In genomic region chr11:57650867-57651266, GRCm38 (mm10) we compare ENCODE assay signal across 10 mouse cellular contexts. TPM values are rescaled to one million over a fixed set of nuclear protein-coding genes. Genes with fewer than 3 reads are reported as not detected.
DNase-seq lines count a peak whose midpoint lies in the region; ATAC-seq and TF ChIP-seq lines count a peak whose summit lies in the region.
"Had no signal": no experiment of that assay in that cellular context is flagged by ENCODE, and none has a peak within 500 bp of the region (broad histone marks: within the 10 kb centered on the region; RNA-seq: fewer than 3 reads in every experiment).

No protein-coding gene starts in this region.

- no peaks in the 10 kb centered on the region for H3K36me3 ChIP-seq in hindbrain, embryonic 13.5 days
- no peaks in the 10 kb centered on the region for H3K36me3 ChIP-seq in hindbrain, embryonic 14.5 days (replicated peaks; ENCODE audit: control insufficient read depth, insufficient read depth)
- H3K36me3 ChIP-seq in ES-Bruce4 (ENCODE audit: control insufficient read depth, insufficient read depth, low read length, poor library complexity, severe bottlenecking) (no peaks in the 10 kb centered on the region), MEL (ENCODE audit: control insufficient read depth in 1 of 2, insufficient read depth in 2 of 2, low read length in 2 of 2) (peaks cover 0 to 50% of the 10 kb centered on the region in 2 experiments; a peak in 2 of 4 replicates)
- peaks cover 29% of the 10 kb centered on the region for H3K36me3 ChIP-seq in liver, embryonic 12.5 days
- H3K36me3 ChIP-seq: neural tube, embryonic 13.5 days had no signal

- no peak overlapping the region for H3K4me2 ChIP-seq in hindbrain, embryonic 13.5 days
- no peak overlapping the region for H3K4me2 ChIP-seq in hindbrain, embryonic 14.5 days (replicated peaks)
- H3K4me2 ChIP-seq in liver, embryonic 12.5 days, result peak overlapping the region; percentile 98
- H3K4me2 ChIP-seq: neural tube, embryonic 13.5 days had no signal

- TF ChIP-seq EP300 in ES-Bruce4 (IDR thresholded peaks at IDR 0.05; ENCODE audit: insufficient read depth, low read depth, low read length) (no peak), MEL (IDR thresholded peaks at IDR 0.05; ENCODE audit: low read depth in 1 of 2, low read length in 2 of 2) (peak in 1 of 2 experiments; percentile 25; a peak in 1 of 4 replicates)

- TF ChIP-seq CTCF in ES-Bruce4 (IDR thresholded peaks at IDR 0.05; ENCODE audit: low read depth, low read length), result no peak
- no peak for TF ChIP-seq CTCF in MEL (IDR thresholded peaks at IDR 0.05 in 2 of 3, conservative IDR thresholded peaks at IDR 0.05 in 1 of 3; ENCODE audit: control insufficient read depth in 1 of 3, insufficient read depth in 1 of 3, low read depth in 2 of 3, low read length in 3 of 3, poor library complexity in 1 of 3, severe bottlenecking in 1 of 3)

- peaks cover 25% of the 10 kb centered on the region for H3K27me3 ChIP-seq in hindbrain, embryonic 13.5 days
- H3K27me3 ChIP-seq in hindbrain, embryonic 14.5 days (ENCODE audit: control insufficient read depth, insufficient read depth, low read length), result no peaks in the 10 kb centered on the region
- H3K27me3 ChIP-seq in ES-Bruce4 (ENCODE audit: control insufficient read depth, insufficient read depth, low read length, poor library complexity, severe bottlenecking) (no peaks in the 10 kb centered on the region), MEL (ENCODE audit: control insufficient read depth in 1 of 2, insufficient read depth in 2 of 2, low read length in 2 of 2) (no peaks in the 10 kb centered on the region)
- H3K27me3 ChIP-seq in liver, embryonic 12.5 days (replicated peaks), result peaks cover 6% of the 10 kb centered on the region; the same call in 1 of the 2 replicates

- peaks cover 63% of the 10 kb centered on the region for H3K4me1 ChIP-seq in hindbrain, embryonic 13.5 days (replicated peaks)
- H3K4me1 ChIP-seq in hindbrain, embryonic 14.5 days (replicated peaks; ENCODE audit: control insufficient read depth, insufficient read depth, low read length), result peaks cover 35% of the 10 kb centered on the region
- peaks cover 6% of the 10 kb centered on the region for H3K4me1 ChIP-seq in ES-Bruce4 (ENCODE audit: control insufficient read depth, insufficient read depth, low read length)
- peaks cover 36 to 77% of the 10 kb centered on the region in 2 experiments for H3K4me1 ChIP-seq in MEL (ENCODE audit: control insufficient read depth in 1 of 2, insufficient read depth in 2 of 2, low read length in 2 of 2)
- peaks cover 99% of the 10 kb centered on the region for H3K4me1 ChIP-seq in liver, embryonic 12.5 days

- H3K9ac ChIP-seq in hindbrain, embryonic 13.5 days, result 0 out of 2 replicates have a peak overlapping the region, but pooled peaks have one; percentile 0
- H3K9ac ChIP-seq in hindbrain, embryonic 14.5 days, result no peak overlapping the region
- H3K9ac ChIP-seq in ES-Bruce4 (ENCODE audit: low read depth, poor library complexity, severe bottlenecking) (no peak overlapping the region), MEL (ENCODE audit: control insufficient read depth, low read depth, low read length, poor library complexity, severe bottlenecking) (peak overlapping the region; percentile 46)
- peak overlapping the region; percentile 66 for H3K9ac ChIP-seq in liver, embryonic 12.5 days
- H3K9ac ChIP-seq: neural tube, embryonic 13.5 days had no signal

- WGBS in hindbrain, embryonic 13.5 days, result 86% methylated on average over 2 of the region's 2 CpGs
- 81% methylated on average over 2 of the region's 2 CpGs for WGBS in hindbrain, embryonic 14.5 days
- 45% methylated on average over 2 of the region's 2 CpGs for WGBS in liver, embryonic 12.5 days (ENCODE audit: insufficient replicate concordance)

- no peak overlapping the region for H3K4me3 ChIP-seq in hindbrain, embryonic 13.5 days
- H3K4me3 ChIP-seq in hindbrain, embryonic 14.5 days (replicated peaks; ENCODE audit: low read length), result no peak overlapping the region
- H3K4me3 ChIP-seq in ES-Bruce4 (ENCODE audit: low read depth, low read length) (0 out of 2 replicates have a peak overlapping the region, but pooled peaks have one; percentile 10), MEL (ENCODE audit: control insufficient read depth in 1 of 2, insufficient read depth in 1 of 2, low read depth in 2 of 2, low read length in 2 of 2) (peak overlapping the region; percentile 2 to 20; a peak in 1 of 4 replicates)
- peak overlapping the region; percentile 37 for H3K4me3 ChIP-seq in liver, embryonic 12.5 days
- H3K4me3 ChIP-seq: neural tube, embryonic 13.5 days had no signal

- TF ChIP-seq POLR2A in ES-Bruce4 (IDR thresholded peaks at IDR 0.05; ENCODE audit: insufficient read depth, low read length) (no peak), MEL (IDR thresholded peaks at IDR 0.05; ENCODE audit: control insufficient read depth in 1 of 2, insufficient read depth in 1 of 2, low read depth in 1 of 2, low read length in 2 of 2, poor library complexity in 1 of 2) (no peak)

- no peak for DNase-seq in hindbrain, embryonic 14.5 days (ENCODE audit: low spot score)
- DNase-seq in MEL (ENCODE audit: low read depth, low spot score) (peak; percentile 75), MN1 (ENCODE audit: low spot score) (no peak)
- DNase-seq in layer of hippocampus, postnatal 25 days (ENCODE audit: extremely low spot score in 1 of 2, low spot score in 1 of 2), result no peak
- DNase-seq: adrenal gland, postnatal 10 days; cerebellum, adult 8-10 months had no signal

- no peak for TF ChIP-seq RAD21 in MEL (IDR thresholded peaks at IDR 0.05; ENCODE audit: low read depth, low read length)

- ATAC-seq in hindbrain, embryonic 13.5 days (ENCODE audit: low FRiP score), result no peak
- ATAC-seq in hindbrain, embryonic 14.5 days (ENCODE audit: low FRiP score), result no peak
- ATAC-seq in liver, embryonic 12.5 days, result no peak

- no peaks in the 10 kb centered on the region for H3K9me3 ChIP-seq in hindbrain, embryonic 13.5 days
- no peaks in the 10 kb centered on the region for H3K9me3 ChIP-seq in hindbrain, embryonic 14.5 days (ENCODE audit: control insufficient read depth, low read length)
- H3K9me3 ChIP-seq in ES-Bruce4 (replicated peaks; ENCODE audit: control insufficient read depth, insufficient read depth, low read length, poor library complexity, severe bottlenecking) (no peaks in the 10 kb centered on the region), MEL (replicated peaks; ENCODE audit: insufficient read depth, low read length) (no peaks in the 10 kb centered on the region)
- no peaks in the 10 kb centered on the region for H3K9me3 ChIP-seq in liver, embryonic 12.5 days (replicated peaks)
- H3K9me3 ChIP-seq: neural tube, embryonic 13.5 days had no signal

- H3K27ac ChIP-seq in hindbrain, embryonic 13.5 days, result no peak overlapping the region
- H3K27ac ChIP-seq in hindbrain, embryonic 14.5 days, result no peak overlapping the region
- H3K27ac ChIP-seq in ES-Bruce4 (ENCODE audit: insufficient read depth, low read length) (no peak overlapping the region), MEL (ENCODE audit: control insufficient read depth, low read depth, low read length) (peak overlapping the region; percentile 78)
- H3K27ac ChIP-seq in liver, embryonic 12.5 days, result peak overlapping the region; percentile 97

- H3K79me2 ChIP-seq in MEL (ENCODE audit: control insufficient read depth, insufficient read depth, low read length, poor library complexity), result peaks cover 26% of the 10 kb centered on the region

TF ChIP-seq in MEL, 35 proteins besides CTCF, POLR2A, EP300 and RAD21 (continues in another document):
- TF ChIP-seq TAL1 (IDR thresholded peaks at IDR 0.05; ENCODE audit: low read length) (no peak), MAZ (IDR thresholded peaks at IDR 0.05; ENCODE audit: low read depth, low read length) (peak; percentile 73; the same call in 1 of the 2 replicates), ZC3H11A (IDR thresholded peaks at IDR 0.05; ENCODE audit: low read depth, low read length) (no peak), CHD2 (IDR thresholded peaks at IDR 0.05; ENCODE audit: low read length) (peak; percentile 23; the same call in 1 of the 2 replicates), KAT2A (conservative IDR thresholded peaks at IDR 0.05; ENCODE audit: low read depth, low read length) (no peak), CHD1 (IDR thresholded peaks at IDR 0.05; ENCODE audit: low read depth, low read length) (no peak), USF2 (IDR thresholded peaks at IDR 0.05; ENCODE audit: borderline replicate concordance in 1 of 2, insufficient read depth in 1 of 2, low read depth in 1 of 2, low read length in 2 of 2) (no peak), MAFK (IDR thresholded peaks at IDR 0.05; ENCODE audit: borderline replicate concordance, low read depth, low read length) (no peak), TCF12 (IDR thresholded peaks at IDR 0.05; ENCODE audit: low read depth, low read length) (peak; percentile 41; the same call in 1 of the 2 replicates), GATA1 (IDR thresholded peaks at IDR 0.05; ENCODE audit: low read depth, low read length) (no peak), MEF2A (IDR thresholded peaks at IDR 0.05; ENCODE audit: extremely low read depth, insufficient replicate concordance, low read depth, low read length, poor library complexity, severe bottlenecking) (no peak), ETS1 (IDR thresholded peaks at IDR 0.05; ENCODE audit: low read depth, low read length) (0 out of 2 replicates have a peak, but pooled peaks have one; percentile 33), GABPA (IDR thresholded peaks at IDR 0.05; ENCODE audit: low read depth, low read length) (no peak), RCOR1 (IDR thresholded peaks at IDR 0.05; ENCODE audit: low read depth, low read length) (no peak), POLR2AphosphoS5 (IDR thresholded peaks at IDR 0.05; ENCODE audit: borderline replicate concordance, low read depth, low read length) (no peak), NELFE (IDR thresholded peaks at IDR 0.05; ENCODE audit: low read depth, low read length) (no peak), UBTF (IDR thresholded peaks at IDR 0.05; ENCODE audit: borderline replicate concordance, insufficient read depth, low read depth, low read length) (no peak), SMC3 (IDR thresholded peaks at IDR 0.05; ENCODE audit: low read depth, low read length) (no peak), TBP (IDR thresholded peaks at IDR 0.05; ENCODE audit: low read depth, low read length) (no peak), POLR2AphosphoS2 (IDR thresholded peaks at IDR 0.05; ENCODE audit: low read length) (no peak)

RNA-seq across cellular contexts. Expression of gene Galnt10, which starts 5.6 kb away (rescaled TPM):
- polyA plus RNA-seq in hindbrain, embryonic 13.5 days (2015; fragmentation: Nextera tagmentation; extraction: Ambion mirVana), result 12.1 and 12.2 TPM in 2 replicates
- polyA plus RNA-seq in hindbrain, embryonic 14.5 days (2014; fragmentation: Nextera tagmentation; extraction: Ambion mirVana), result 8.8 and 9.8 TPM in 2 replicates
- 16.1 and 16.8 TPM in 2 replicates for polyA plus RNA-seq in ES-Bruce4 (2011; ENCODE audit: insufficient read depth, insufficient read length, low read depth, missing spikeins)
- total RNA-seq in MEL (2012; rRNA removed), result 23.5 and 27.4 TPM in 2 replicates
- polyA plus RNA-seq in MEL (2012; ENCODE audit: insufficient read depth in 1 of 2, insufficient read length in 2 of 2, low read depth in 1 of 2, low replicate concordance in 2 of 2, missing spikeins in 1 of 2), result 10 to 100 TPM in 1 of 2 experiments, not detected in 1; 26.7 TPM
- polyA plus RNA-seq in liver, embryonic 12.5 days (2016; fragmentation: Nextera tagmentation; extraction: Ambion mirVana), result 34.2 and 36.3 TPM in 2 replicates
- total RNA-seq in layer of hippocampus, postnatal 25 days (2021), result 1 to 10 TPM; 7.1 TPM

Comparison
In these comparisons a context has a peak if more than half of its experiments do, and no peak if none do; other contexts are left out.
1. H3K9ac ChIP-seq: peak in hindbrain, embryonic 13.5 days (single experiment), MEL (single experiment) and liver, embryonic 12.5 days (single experiment); none in hindbrain, embryonic 14.5 days (single experiment) and ES-Bruce4 (single experiment).
2. H3K27ac ChIP-seq: peak in MEL (single experiment) and liver, embryonic 12.5 days (single experiment); none in hindbrain, embryonic 13.5 days (single experiment), hindbrain, embryonic 14.5 days (single experiment) and ES-Bruce4 (single experiment).
3. H3K4me3 ChIP-seq: peak in ES-Bruce4 (single experiment), MEL (2 of 2) and liver, embryonic 12.5 days (single experiment); none in hindbrain, embryonic 13.5 days (single experiment) and hindbrain, embryonic 14.5 days (single experiment).